Mouse (Mus musculus) lung, postnatal 0 days (tissue): Measurements from ENCODE around the gene Gm37596.
"Not testable (repeated sequence)": the region's sequence is repeated elsewhere in the genome, so short reads cannot be mapped to it uniquely, and the experiment has no call there.

Experiments
- CTCF ChIP-seq: IDR thresholded peaks from 2 replicates; pipeline ENCODE4 v1.5.1; 2016; ENCODE audit warnings: antibody characterized with exemption, mild to moderate bottlenecking
- EP300 ChIP-seq: IDR thresholded peaks from 2 replicates; pipeline ENCODE4 v1.6.1; 2016; ENCODE audit warnings: antibody characterized with exemption, mild to moderate bottlenecking, control low read depth

GRCm38 (mm10) chr3:93676210-93676609, 16.7 kb downstream of the Gm37596 start, which contains the start of gene Tdpoz1:
- not testable (repeated sequence) for TF ChIP-seq EP300, CTCF
